Mouse (Mus musculus): ENCODE data around the gene Me1.

DNA sequence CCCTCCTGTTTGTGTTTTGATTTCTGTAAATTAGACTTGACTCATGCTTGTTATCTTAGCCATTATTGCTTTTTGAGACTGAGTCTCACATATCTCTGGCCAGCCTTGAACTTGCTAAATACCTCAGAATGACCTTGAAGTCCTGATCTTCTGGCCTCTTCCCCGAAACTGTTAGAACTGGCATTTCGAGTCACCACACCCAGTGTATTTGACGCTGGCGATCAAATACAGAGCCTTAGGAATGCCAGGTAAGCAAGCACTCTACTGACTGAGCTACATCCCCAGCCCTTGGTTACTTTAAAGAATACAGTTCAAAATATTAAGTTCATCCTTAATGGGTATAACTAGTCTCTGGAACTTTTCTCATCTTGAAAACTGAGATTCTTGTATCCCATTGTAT, 29.3 kb upstream of the Me1 start:
- TF ChIP-seq CTCF (IDR thresholded peaks at IDR 0.05; ENCODE audit: low read depth) (no peak), EP300 (IDR thresholded peaks at IDR 0.05; ENCODE audit: low read depth) (no peak)

Measured in liver, postnatal 0 days (tissue).